Mouse (Mus musculus) cortical plate, adult 2 months (tissue): ENCODE data around the gene Shmt2.
A peak's percentile ranks its signal among the peaks of the same experiment; 100 is the strongest.

Experiments used
- CTCF ChIP-seq: fragments of 200-500 bp; IDR thresholded peaks from 2 replicates; pipeline ENCODE4 v1.5.1; 2011; ENCODE audit warnings: mild to moderate bottlenecking, control low read depth, low read length; ENCODE audit not compliant: insufficient read depth; ENCODE audit errors: extremely low read depth
- POLR2A ChIP-seq: fragments of 200-500 bp; IDR thresholded peaks from 2 replicates; pipeline ENCODE4 v1.6.1; 2011; ENCODE audit warnings: mild to moderate bottlenecking, low read length, control low read depth; ENCODE audit not compliant: insufficient read depth; ENCODE audit errors: extremely low read depth

DNA sequence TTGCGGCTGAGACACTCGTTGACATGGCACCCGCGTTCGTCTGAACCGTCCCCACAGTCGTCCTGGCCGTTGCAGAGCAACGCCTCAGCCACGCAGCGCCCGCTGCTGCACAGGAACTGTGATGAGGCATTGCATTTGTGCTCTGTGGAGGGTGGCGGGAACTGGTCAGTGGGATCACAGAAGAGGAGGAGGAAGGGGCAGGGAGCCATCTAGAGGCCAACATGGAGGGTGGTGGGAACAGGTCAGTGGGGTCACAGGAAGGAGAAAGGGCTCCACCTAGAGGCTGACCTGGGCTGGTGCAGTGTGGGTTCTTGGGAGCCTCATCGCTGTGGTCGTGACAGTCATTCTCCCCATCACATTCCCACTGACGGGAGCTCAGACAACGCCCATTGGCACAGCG, 33.5 kb upstream of the Shmt2 start:
- TF ChIP-seq CTCF (peak; percentile 58), POLR2A (no peak)
